Mouse (Mus musculus) neutrophil, adult 5-6 weeks (primary cell): ENCODE data around the gene Nav3. TPM values are rescaled to one million over a fixed set of nuclear protein-coding genes. Genes with fewer than 3 reads are reported as not detected.

Experiments used
- ATAC-seq: fragments of 151-379, 151-347 bp; 2 replicates; pipeline ENCODE4 v1.8.0; 2017; ENCODE audit warnings: mild to moderate bottlenecking, moderate TSS enrichment; ENCODE audit not compliant: insufficient number of reproducible peaks, poor library complexity, low FRiP score, severe bottlenecking; ENCODE audit errors: extremely low read depth
- total RNA-seq: library from RNA; stranded (forward); fragments of 200-1000 nt; gene quantifications from 2 replicates; pipeline ENCODE4 v1.2.3, GENCODE M21; 2017

The Nav3 gene
- total RNA-seq, 1 experiment from 2014 or later: not detected

DNA sequence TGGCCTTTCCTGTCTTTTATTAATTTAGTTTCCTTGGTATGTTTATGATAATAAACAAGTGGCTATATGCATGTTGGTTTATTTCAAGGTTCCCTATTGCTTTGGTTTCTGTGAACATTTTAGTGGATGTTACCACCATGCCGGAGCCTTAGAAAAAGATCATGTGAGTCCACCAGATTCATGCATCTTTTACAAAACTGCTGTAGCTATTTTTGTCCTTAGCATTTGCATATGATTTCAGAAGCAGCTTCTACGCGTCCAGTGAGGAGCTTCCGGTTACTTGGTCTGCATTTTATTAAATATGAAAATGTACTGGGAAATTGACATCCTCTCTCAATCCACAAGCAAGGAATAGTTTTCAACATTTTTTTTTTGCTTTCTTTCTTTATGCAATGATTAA is 676.9 kb downstream of the Nav3 start:
- no peak for ATAC-seq

DNA sequence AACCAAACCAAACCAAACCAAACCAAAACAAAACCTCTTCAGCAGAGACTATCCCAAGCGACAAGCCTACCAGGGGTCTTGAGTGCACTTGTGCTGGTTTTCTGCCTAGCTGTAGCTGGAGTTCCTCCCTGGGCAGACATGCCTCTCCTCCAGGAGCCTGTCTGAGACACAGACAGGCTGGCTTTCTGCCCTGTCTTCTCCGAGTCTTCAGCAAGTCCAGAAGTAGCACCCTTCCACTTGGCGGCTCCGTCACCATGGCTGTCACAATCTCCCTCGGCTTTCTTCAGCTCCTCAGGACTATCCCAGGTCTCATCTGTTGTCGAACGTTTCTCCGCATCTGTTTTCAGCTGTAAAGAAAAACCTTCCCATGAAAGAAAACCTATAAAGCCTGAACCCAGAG is 686.9 kb downstream of the Nav3 start:
- ATAC-seq: no peak

DNA sequence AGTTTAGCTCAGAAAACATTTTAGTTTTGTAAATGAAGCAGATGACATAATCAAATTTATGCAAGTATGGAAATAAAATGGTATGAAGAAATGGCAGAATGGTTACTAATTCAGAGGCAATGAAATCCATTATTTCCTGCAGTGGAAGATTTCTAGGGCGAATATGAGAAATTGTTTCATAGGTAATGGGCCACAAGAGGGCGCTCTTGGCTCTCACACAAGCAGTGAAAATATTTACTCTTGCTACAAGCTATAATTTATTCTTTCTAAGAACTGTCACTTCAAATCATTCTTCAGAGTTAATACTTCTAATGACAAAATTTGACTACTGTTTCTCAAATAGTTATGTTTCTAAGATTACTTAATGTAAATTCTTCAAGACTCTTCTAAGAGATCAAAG is 690.4 kb downstream of the Nav3 start:
- no peak for ATAC-seq

DNA sequence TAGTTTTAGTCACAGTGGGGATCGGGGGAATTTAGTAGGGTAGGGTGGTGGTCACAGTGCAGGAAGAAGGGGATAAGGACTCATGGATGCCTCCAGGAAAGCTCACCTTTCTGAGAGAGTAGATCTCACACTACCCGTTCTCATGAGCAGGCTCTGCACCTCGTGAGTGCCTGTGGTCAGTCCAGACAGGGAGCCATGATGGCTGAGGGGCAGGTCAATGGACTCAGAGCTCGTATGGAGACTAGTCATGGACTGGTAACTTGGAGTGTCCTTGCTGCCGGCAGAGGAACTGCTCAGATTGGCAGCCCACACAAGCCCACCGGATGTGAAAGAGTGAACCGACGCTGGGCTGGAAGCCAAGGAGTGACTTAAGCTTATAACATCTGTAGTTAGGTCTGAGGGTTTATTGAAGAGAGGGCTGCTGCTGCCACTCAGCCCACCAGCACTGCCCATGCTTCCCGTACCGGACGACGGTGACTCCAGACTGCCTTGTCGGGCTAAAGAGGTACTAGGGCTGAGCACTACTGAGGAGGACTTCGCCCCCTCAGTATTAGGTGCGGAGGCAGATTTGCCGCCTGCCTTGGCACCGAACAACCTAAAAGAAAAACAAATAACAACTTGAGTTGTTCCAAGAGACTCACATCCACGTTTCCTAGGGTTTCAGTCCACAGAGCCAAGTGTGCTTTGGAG is 691.4 kb downstream of the Nav3 start:
- no peak for ATAC-seq

DNA sequence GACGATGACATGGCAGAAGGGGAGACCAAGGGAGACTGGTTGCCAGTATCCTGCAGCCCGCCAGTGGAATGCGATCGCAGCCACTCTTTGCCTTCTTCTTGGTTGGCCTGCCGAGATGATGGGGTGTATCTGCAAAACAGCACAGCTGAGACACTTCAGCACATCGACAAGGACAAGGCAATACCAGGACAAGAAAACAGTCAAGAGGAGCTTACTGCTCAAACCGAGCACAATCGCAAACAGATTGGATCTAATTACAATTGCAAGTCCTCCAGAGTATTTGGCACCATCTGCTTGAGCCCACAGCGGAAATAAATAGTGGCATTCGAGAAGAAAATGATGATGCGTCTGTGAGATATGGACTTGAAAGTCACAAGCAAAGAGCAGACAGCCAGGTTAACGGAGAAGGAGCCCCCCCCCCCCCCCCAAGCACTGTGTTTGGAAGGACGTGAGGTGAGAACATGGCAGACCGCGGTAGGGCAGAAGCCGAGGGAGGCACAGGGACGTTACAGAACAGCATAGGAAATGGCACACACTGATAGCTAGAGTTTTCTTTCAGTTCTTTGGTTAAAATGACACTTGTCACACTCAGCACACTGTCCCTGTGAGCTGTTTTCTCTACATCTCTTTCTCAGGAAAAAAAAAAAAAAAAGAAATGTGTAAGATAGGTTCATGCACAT is 696.9 kb downstream of the Nav3 start:
- ATAC-seq: no peak

DNA sequence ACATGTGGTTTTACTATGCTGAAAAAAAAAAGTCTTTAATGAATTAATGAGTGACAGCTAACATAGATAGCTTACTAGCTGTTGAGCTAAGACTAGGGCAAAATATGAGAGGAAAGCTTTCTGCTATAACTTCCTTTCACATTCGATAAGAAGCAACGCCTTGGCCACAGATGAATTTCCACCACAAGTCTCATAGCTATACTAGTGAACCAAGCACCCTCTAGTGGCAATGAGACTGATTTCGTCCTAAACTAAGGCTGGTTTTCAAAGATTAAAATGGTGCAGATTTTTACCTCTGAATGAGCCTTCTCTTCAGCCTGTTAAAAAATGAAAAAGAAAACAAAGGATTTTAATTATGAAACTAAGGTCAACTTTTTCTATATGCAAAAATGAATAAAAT is 709.1 kb downstream of the Nav3 start:
- no peak for ATAC-seq

DNA sequence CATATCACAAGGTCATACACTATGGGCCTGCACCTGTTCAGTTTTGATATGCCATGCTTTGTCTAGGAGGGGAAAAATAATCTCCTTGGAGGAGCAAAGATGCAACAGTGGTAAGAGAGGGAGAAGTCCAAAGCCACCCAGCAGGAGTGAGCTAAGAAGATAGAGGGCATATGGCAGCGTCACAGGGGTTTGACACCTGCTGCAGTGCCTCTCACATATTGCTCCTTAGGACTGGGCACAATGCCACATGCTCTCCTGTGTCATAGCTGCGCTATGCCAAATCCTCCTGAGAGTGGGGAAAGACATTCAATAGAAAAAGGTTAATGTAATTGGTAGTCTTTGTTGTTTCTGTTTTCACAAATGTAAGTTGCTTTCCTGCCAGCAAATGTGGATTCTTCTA is 714.3 kb downstream of the Nav3 start:
- no peak for ATAC-seq

DNA sequence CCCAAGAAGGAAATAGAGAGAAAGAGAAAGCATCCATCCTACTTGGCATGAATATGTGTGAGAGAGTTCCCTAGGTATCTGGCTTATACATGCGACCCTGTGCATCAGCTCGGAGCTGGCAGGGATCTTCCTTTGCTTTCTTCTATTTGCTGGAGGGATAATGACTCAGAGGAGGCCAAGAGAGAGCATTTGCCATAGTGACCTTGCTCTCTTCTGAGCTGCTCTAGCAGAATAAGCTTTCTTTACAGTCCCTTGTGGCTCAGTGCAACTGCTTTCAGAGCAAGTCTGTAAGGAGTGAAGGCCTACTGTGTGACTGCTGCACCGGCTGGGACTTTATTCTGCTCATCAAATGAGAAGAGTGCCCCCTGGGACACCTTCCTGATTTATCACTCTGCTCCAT is 715.7 kb downstream of the Nav3 start:
- no peak for ATAC-seq

DNA sequence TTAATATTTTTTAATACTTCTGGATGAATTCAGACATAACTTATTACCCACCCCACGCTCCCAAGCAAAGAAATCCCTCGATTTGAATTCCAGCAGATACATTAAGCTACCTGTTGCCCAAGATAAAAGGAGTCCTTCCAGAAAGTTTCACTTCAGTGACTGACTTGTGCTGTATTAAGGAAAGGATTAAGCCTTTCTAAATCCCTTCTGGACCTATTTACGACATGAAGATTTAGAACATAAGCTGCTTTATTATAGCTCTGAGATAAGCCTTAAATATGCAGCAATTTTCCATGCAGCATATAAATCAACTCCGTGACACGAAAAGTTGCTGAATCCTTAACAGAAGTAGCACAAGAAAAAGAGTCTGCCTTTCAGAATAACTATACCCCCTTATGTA is 732.4 kb downstream of the Nav3 start:
- ATAC-seq: no peak

DNA sequence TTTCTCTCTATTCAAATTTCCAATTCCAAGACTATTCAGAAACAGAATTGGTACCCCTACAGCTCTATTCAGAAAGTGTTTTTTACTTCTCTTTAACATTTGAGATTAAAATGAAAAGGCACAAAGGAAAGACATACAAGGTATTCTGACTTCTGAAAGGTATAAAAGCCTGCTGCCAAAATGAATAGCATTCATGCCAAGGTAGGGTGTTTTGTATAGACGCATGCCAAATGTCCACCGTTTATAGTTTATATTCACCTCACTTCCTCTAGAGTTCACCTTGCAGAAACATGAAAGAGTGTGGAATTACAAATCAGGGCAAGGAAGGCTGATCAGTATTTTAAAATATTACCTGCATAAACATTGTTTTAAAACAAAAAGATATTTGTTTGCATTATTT is 737.2 kb downstream of the Nav3 start:
- no peak for ATAC-seq

DNA sequence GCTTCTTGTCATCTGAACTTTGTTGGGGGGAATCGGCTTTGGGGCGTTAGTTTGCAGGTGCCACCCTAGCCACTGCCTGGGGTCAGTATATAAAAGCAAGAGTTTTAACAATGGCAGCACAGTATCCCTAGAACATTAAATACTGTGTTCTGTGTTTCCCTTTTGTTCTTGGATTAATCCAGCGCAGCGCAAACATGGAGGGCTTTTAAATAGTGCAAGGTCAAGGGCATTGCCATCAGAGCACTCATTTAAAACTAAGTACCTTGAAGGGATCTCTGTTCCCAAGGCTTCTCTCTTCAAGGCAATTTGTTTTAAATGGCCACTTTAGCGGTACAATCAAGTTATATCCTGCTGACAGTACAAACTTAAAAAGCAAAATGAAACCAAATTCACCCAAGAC is 737.6 kb downstream of the Nav3 start:
- no peak for ATAC-seq

DNA sequence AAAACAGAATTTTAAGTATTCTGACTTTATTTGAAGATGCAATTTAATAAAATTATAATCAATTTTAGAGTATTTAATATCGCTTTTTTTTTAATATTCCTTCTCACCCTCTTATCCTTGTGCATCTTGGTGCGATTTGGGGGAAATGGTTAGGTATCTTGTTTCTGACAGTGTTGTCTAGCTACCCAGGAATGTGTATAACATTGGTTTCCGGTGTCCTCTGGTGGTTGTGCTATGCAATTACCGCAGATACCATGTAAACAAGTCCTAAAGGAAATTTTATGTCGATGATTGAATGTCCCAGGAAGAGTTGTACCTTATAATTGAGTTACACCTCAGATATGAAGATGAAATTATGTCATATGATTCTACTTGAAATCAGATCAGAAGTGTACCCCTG is 743.0 kb downstream of the Nav3 start:
- no peak for ATAC-seq

DNA sequence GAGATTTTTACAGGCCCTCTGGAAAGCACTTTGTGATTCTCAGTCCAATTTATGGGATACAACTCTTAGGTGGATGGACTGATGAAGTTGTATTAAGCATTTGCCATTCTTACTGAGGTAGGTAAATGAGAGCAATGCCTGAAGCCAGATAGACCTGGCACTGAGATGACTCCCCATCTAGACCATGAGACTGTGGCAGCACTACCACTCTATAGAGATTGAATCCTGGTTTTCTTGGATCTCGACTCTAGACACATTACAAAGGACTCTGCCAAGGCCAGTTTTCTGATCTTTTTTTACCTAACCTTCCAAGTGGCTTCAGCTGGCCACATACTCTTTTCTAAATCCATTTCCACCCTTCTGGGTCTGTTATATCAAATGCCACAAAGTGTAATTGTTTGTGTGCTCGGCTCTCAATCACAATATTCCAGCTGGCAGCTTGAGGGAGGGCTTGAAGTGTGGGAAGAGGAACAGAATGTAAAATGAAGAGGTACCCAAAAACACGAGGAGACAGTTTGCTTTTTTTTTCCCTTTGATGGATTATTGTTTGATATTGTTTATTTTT is 756.2 kb downstream of the Nav3 start:
- ATAC-seq: no peak

DNA sequence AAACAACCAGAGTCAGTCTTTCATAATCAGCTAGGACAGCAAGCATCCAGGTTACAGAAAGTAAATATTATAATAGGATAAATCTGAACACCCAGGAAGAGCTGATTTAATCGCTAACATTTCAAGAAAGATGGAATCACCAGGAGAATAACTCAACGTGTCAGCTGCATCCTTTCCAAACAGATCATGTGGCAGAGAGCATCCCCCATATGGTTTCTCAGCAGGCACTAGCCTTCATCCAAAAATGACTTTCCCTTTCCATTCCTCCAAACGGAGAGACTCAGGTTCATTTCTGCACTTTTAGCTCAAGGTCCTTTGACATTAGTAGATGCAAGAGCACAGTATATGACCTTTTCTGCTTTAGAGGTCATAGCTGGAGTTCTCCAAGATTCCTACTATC is 765.4 kb downstream of the Nav3 start:
- no peak for ATAC-seq

DNA sequence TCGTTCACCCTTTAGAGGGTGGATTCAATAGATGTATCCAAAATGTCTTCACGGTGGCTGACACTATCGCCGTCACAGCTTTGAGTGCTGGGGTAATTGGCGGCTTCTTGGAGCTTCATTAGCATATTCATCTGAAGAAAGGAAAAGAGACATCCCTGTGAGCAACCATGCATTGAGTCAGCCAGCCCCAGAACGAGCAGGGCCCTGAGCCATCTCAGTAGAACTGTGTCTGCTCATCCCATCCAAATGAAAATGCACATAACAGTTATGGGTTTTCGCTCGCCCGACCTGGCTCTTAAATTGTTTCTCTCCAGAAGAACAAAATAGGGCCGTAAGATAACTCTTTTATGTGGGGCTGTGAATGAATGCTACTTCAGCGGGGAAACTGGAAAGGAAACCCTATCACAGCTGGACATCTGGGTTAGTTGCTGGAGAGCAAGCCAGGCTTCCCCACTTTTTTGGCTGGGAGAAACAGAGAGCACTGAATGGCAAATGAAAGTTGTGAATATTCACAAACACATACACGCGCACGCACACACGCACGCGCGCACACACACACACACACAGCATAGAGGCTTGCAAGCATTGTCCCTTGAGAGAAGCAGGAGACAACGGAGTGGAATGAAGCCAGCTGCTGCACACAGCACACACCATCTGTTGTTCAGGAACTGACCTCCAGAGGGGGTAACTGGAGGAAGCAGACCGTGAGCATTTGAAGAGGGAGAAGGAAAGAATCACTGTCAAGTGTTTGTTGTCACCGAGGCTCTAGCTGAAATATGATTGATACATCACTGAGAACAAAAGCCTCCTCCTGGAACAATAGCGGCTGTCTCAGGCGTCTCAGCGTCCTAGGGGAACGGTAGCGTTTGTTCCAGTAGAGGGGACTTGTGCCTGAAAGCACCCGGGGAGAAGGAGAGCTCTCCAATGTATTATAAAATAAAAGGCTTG is 771.6 kb downstream of the Nav3 start:
- no peak for ATAC-seq

DNA sequence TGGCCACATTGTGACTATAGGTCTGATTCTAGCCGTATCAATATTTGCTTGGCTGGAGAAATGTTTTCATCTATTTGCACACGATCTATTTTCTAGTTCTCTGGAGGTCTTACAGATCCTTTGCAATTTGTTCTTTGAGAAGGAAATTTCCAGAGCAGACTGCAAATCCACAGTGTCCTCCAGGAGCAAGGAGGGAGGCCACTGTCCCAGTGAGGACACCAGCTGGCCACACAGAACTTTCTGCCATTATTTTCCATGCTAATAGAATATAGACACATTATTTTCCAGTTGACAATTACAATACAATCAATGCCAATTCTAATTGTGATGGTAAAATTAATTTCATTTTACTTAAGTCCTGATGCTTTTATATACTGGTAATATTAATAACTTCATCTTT is 783.1 kb downstream of the Nav3 start:
- no peak for ATAC-seq

DNA sequence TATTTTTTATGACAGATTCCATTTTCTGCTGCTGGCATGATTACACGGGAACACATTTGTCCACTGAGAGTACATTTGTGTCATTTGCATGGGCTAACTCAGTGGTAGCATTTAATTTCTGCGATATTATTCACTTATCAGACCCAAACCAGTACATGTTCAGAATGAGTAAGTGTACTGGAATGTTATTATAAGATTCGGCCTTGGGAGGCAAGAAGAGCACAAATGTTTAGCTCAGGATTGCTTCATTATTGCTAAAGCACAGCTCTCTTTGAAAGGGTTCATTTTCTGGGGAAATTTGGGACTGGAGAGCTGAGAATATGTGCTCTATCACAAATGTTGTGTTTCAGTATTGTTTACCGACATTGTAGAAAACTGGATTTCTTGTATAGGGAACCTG is 788.6 kb downstream of the Nav3 start:
- ATAC-seq: no peak

DNA sequence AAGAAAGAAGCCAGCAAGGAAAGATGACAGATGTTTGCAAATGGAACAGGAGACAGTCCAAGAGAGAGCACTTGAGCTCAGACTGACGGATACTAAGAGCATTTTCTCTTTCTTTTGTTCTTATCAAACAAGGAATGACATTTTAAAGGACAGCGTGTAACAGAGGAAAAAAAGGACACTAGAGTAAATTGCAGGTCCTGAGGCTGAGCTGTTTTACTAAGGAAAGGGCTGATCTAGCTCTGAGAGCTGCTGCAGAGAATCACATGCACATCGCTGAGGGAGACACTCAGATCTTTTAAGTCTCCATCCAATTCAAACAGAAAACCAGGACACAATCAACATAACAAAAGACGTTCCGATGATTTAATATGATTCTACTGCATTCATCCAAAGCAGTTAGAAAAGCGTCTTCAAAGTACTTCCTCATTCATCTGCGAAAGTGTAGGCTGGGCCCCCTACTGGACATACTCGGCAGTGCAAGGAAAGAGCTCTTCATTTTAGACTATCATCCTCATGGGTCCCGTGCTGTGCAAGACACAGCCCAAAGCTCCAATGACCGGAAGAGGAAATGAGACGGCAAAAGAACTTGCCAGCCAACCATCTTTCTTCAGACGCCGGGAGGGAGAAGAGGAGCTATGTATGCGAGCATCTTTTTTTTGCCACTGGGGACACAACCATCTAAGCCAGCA is 791.2 kb downstream of the Nav3 start:
- ATAC-seq: no peak

DNA sequence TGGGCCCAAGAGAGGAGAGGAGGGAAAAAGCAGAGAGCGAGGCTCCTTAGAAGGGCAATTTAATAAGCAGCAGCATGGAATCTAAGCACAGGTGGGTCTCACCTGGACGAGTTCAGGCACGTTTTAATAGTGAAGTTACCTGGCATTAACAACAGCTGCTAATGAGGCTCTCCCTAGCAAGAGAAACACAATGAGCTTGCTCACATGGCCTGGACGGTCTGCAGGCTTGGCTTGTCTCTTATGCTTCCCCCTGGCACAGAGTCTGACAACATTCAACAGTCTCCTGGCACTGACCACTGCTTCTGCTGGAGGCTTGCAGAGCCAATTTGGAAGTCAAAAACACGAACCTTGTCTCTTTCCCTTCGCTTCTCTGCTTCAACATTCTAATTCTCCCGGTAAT is 804.5 kb downstream of the Nav3 start:
- ATAC-seq: no peak
